24 mouse cellular contexts compared by ENCODE assay signal in the genomic region with DNA sequence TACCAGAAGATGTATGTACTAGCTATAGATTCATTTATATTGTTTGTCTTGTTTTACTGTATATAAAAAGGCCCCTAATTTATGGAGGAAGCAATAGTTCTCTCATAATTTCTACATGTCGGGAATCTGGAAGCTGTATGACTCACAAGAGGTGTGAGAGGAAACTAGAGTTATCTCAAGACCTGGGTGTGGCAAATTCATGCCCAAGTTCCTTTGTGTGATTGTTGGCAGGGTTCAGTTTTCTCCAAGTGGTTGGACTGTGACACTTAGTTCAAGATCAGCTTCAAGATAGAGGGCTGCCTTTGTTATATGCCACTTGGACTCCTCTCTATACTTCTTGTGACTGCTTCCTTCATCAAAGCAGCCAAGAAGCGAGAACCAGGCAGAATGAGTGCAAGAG.
"Had no signal": no experiment of that assay in that cellular context is flagged by ENCODE, and none has a peak within 500 bp of the region (broad histone marks: within the 10 kb centered on the region; RNA-seq: fewer than 3 reads in every experiment).

No protein-coding gene starts in this region.

- H3K4me2 ChIP-seq: limb, embryonic 12.5 days; limb, embryonic 15.5 days; liver, embryonic 11.5 days; lung, embryonic 15.5 days; midbrain, embryonic 12.5 days; midbrain, embryonic 15.5 days; neural tube, embryonic 12.5 days; neural tube, embryonic 15.5 days; stomach, embryonic 15.5 days had no signal

- ATAC-seq: hindbrain, postnatal 0 days; inflammation-experienced regulatory T-cells, adult 6 months; liver, postnatal 0 days; midbrain, embryonic 15.5 days had no signal

- H3K27me3 ChIP-seq: limb, embryonic 12.5 days; limb, embryonic 15.5 days; lung, embryonic 15.5 days; midbrain, embryonic 12.5 days; midbrain, embryonic 15.5 days; neural tube, embryonic 12.5 days; neural tube, embryonic 15.5 days; stomach, embryonic 15.5 days had no signal

- H3K4me1 ChIP-seq: limb, embryonic 12.5 days; limb, embryonic 15.5 days; lung, embryonic 15.5 days; midbrain, embryonic 12.5 days; midbrain, embryonic 15.5 days; neural tube, embryonic 12.5 days; neural tube, embryonic 15.5 days; stomach, embryonic 15.5 days had no signal

- DNase-seq: kidney, adult 18-20 months; kidney, postnatal 36 days; layer of hippocampus, adult 9-11 months; liver, postnatal 0 days; right cerebral cortex, adult 18-20 months; right cerebral cortex, postnatal 14 days; right cerebral cortex, postnatal 4 days; thymus, adult 18-20 months; thymus, postnatal 36 days had no signal

- H3K4me3 ChIP-seq: layer of hippocampus, adult 2 months; limb, embryonic 12.5 days; limb, embryonic 15.5 days; lung, embryonic 15.5 days; midbrain, embryonic 12.5 days; midbrain, embryonic 15.5 days; neural tube, embryonic 12.5 days; neural tube, embryonic 15.5 days; stomach, embryonic 15.5 days had no signal

- H3K27ac ChIP-seq: hindbrain, postnatal 0 days; kidney, postnatal 0 days; layer of hippocampus, adult 2 months; limb, embryonic 12.5 days; limb, embryonic 15.5 days; liver, embryonic 14.5 days; lung, embryonic 15.5 days; macrophage; midbrain, embryonic 12.5 days; midbrain, embryonic 15.5 days; neural tube, embryonic 12.5 days; neural tube, embryonic 15.5 days; stomach, embryonic 15.5 days had no signal

- H3K9me3 ChIP-seq: limb, embryonic 12.5 days; limb, embryonic 15.5 days; lung, embryonic 15.5 days; midbrain, embryonic 12.5 days; midbrain, embryonic 15.5 days; neural tube, embryonic 12.5 days; neural tube, embryonic 15.5 days; stomach, embryonic 15.5 days had no signal

- H3K36me3 ChIP-seq: limb, embryonic 12.5 days; limb, embryonic 15.5 days; lung, embryonic 15.5 days; midbrain, embryonic 12.5 days; midbrain, embryonic 15.5 days; neural tube, embryonic 12.5 days; neural tube, embryonic 15.5 days; stomach, embryonic 15.5 days had no signal

- H3K9ac ChIP-seq: limb, embryonic 12.5 days; limb, embryonic 15.5 days; liver, embryonic 14.5 days; liver, postnatal 0 days; lung, embryonic 15.5 days; midbrain, embryonic 12.5 days; midbrain, embryonic 15.5 days; neural tube, embryonic 12.5 days; neural tube, embryonic 15.5 days; stomach, embryonic 15.5 days had no signal
